Mouse (Mus musculus) gastrocnemius, postnatal 4 days (tissue): ENCODE data around the gene Gm21985. TPM values are rescaled to one million over a fixed set of nuclear protein-coding genes. Genes with fewer than 3 reads are reported as not detected.

ENCODE experiments used
- DNase-seq, 2 experiments: peaks; one replicate each; pipeline ENCODE4 v3.0.0; 2021 to 2022; ENCODE audit warnings: low spot score in 2 of 2, mixed read lengths in 2 of 2
- total RNA-seq, 2 experiments: library from RNA; stranded (reverse); gene quantifications; 2 replicates each; pipeline ENCODE4 v1.2.3; 2021

Gene Gm21985
- total RNA-seq, 2 experiments from 2014 or later, result not detected

- no peak for DNase-seq
Measured at GRCm38 (mm10) chr2:112328069-112328777, 62.1 kb downstream of the Gm21985 start.

GRCm38 (mm10) chr2:112332051-112332898 lies 66.2 kb downstream of the Gm21985 start:
- DNase-seq, result no peak

- DNase-seq, result no peak
Measured at GRCm38 (mm10) chr2:112337211-112337610, 71.1 kb downstream of the Gm21985 start.

- no peak for DNase-seq
Measured at GRCm38 (mm10) chr2:112339736-112340135, 73.6 kb downstream of the Gm21985 start.

GRCm38 (mm10) chr2:112341117-112341516 lies 75.0 kb downstream of the Gm21985 start:
- DNase-seq, result no peak

GRCm38 (mm10) chr2:112348246-112348645 lies 82.1 kb downstream of the Gm21985 start:
- no peak for DNase-seq

- no peak for DNase-seq
Measured at GRCm38 (mm10) chr2:112353685-112354455, 87.8 kb downstream of the Gm21985 start.

GRCm38 (mm10) chr2:112359611-112360010 lies 93.5 kb downstream of the Gm21985 start:
- no peak for DNase-seq

GRCm38 (mm10) chr2:112360012-112360780 lies 94.1 kb downstream of the Gm21985 start:
- DNase-seq, result no peak

GRCm38 (mm10) chr2:112360781-112361169 lies 94.7 kb downstream of the Gm21985 start:
- no peak for DNase-seq

- DNase-seq, result peak in 1 of 2 experiments; percentile 12
Measured at GRCm38 (mm10) chr2:112367222-112367621, 101.1 kb downstream of the Gm21985 start.

GRCm38 (mm10) chr2:112367726-112368673 lies 101.9 kb downstream of the Gm21985 start, which contains the start of gene Emc4:
Emc4 (minus strand) TSS chr2:112368027.
- DNase-seq, result peak; percentile 79 to 91

- DNase-seq, result peak in 1 of 2 experiments; percentile 45
Measured at GRCm38 (mm10) chr2:112369941-112370340, 103.8 kb downstream of the Gm21985 start.

GRCm38 (mm10) chr2:112373141-112373540 lies 107.0 kb downstream of the Gm21985 start:
- DNase-seq, result no peak

- DNase-seq, result no peak
Measured at GRCm38 (mm10) chr2:112374610-112375009, 108.5 kb downstream of the Gm21985 start.

- peak; percentile 92 to 96 for DNase-seq
Measured at GRCm38 (mm10) chr2:112378973-112379898, 113.1 kb downstream of the Gm21985 start, which contains the start of gene Katnbl1. Katnbl1 (plus strand) TSS chr2:112379211.

GRCm38 (mm10) chr2:112380131-112380530 lies 114.0 kb downstream of the Gm21985 start:
- no peak for DNase-seq

- DNase-seq, result no peak
Measured at GRCm38 (mm10) chr2:112381219-112381618, 115.1 kb downstream of the Gm21985 start.
